Mouse (Mus musculus) inflammation-experienced regulatory T-cells, adult 6 months (primary cell): ENCODE measurements around the gene Tbc1d10b. TPM values are rescaled to one million over a fixed set of nuclear protein-coding genes. Genes with fewer than 3 reads are reported as not detected.
A peak's percentile ranks its signal among the peaks of the same experiment; 100 is the strongest.
"Not testable (repeated sequence)": the region's sequence is repeated elsewhere in the genome, so short reads cannot be mapped to it uniquely, and the experiment has no call there.

Source experiments
- ATAC-seq: one replicate; pipeline ENCODE4 v1.8.0; 2017
- polyA plus RNA-seq, 3 experiments: library from polyadenylated mRNA; unstranded; fragments of 100-300 nt; shearing (Covaris generic); gene quantifications; one replicate each; pipeline ENCODE4 v1.2.1; 2017

Tbc1d10b gene
- polyA plus RNA-seq, 3 experiments from 2014 or later: 13.2 to 16.6 (median 13.6) TPM

DNA sequence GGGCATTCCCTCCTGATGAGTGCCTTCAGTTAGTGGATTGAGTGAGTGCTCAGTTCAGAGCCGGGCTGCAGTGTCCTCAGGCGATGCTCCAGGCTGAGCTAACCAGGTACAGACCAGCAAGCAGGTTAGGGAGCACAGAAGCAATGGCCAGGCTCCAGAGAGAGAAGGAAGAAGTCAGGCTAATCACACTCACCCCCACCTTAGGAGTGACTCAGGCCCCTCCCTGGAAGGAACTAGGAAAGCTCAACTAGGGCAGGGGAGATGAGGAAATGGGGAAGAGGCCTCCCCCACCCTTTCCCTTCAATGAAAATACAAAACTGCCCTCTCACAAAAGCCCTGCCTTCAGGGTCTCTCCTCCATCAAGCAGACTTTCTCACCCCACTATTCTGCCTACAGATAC lies 1.7 kb downstream of the Tbc1d10b start:
- no peak for ATAC-seq

DNA sequence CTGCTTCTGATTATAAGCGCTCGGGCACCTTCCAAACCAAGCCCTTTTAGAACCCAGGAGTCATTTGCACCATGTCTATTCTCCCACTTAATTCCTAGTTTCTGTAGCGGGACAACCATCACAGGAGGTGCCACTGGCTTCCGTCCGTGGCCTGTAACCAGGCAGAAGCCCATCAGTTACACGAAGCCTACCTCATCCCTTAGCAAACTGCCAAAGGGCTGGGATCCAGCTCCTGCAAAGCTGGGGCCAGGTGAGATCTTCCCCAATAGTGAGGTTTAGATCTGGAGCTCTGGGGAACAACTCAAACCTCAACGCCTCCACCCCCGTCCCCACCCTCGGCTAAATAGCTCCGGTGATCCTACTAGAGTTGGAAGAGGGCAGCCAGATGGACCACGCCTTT lies 11.8 kb downstream of the Tbc1d10b start:
- no peak for ATAC-seq

DNA sequence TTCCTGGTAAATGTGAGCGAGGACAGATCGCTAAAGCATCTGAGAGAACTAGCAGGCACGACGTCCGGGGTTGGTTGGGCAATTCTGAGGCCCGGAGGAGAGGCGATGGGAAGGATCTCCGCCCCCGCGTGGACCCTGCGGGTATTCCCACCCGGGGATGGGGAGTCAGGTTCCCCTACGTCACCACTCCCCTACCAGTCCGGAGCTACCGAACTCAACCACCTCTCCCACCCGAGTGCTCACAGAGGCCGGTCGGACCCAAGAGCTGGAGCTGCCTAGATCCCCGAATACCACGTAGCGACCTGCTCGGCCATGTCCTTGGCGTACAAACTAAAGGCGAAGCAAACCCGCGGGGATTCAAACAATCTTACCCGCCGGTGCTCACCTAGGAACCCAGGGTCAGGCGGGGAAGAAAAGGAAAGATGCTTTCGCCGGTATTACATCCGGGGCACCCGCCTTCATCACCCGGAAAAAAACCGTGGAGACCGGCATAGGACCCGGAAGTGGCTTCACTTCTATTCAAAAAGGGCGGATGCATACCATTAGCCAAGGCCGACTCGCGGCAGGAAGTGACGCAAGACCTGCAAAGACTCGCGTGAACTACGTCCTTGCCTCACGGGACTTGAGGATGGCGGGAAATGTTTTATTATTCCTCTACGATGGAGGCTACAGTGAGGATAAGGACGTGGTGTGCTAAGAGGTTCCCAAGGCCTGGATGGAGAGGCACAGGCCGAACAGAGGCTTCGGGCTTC lies 12.5 kb downstream of the Tbc1d10b start, which contains the start of gene Cd2bp2:
Gene Cd2bp2 (minus strand): TSS at position 507 of the 752 bp plus-strand sequence.
- ATAC-seq: peak; percentile 100

DNA sequence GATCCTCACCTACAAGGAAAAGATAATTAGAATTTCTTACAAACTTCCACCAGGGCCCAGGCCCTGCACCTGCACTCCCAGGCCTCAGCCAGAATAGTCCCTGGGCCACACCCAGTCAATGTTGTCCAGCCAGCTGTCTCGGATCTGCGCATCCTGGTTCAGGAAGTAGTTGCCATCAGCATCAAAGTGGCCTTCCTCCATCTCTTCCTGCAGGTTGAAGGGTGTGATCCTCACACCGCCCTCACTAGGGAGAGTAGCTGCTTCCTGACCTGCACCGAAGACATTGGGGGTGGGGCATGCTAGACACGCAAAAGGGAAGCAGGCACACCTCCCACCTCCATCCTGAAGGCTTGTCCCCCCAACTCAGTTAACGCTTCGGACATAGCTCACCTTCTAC lies 13.6 kb downstream of the Tbc1d10b start:
- ATAC-seq: no peak

- ATAC-seq: no peak
Observed at GRCm38 (mm10) chr7:127194011-127194632, 14.1 kb downstream of the Tbc1d10b start.

DNA sequence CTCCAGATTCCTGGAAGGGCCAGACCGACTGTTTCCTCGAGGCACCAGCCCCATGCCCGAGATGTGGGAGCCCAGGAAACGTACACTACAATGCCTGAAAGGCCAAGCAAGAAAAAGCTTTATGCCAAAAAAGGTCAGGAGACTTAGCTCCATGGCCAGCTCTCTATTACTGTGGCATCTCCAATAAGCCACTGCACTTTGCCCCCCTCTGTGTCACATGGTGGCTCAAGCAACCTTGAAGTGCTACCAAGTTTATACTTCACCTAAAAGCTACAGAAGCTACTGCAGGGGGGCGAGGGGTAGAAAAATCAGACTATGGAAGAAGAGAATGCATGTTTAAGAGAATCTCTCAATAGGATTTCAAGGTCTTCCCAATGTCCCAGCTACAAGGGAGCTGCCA lies 15.3 kb downstream of the Tbc1d10b start:
- no peak for ATAC-seq

- ATAC-seq: no peak
Observed at GRCm38 (mm10) chr7:127190672-127191071, 17.6 kb downstream of the Tbc1d10b start.

DNA sequence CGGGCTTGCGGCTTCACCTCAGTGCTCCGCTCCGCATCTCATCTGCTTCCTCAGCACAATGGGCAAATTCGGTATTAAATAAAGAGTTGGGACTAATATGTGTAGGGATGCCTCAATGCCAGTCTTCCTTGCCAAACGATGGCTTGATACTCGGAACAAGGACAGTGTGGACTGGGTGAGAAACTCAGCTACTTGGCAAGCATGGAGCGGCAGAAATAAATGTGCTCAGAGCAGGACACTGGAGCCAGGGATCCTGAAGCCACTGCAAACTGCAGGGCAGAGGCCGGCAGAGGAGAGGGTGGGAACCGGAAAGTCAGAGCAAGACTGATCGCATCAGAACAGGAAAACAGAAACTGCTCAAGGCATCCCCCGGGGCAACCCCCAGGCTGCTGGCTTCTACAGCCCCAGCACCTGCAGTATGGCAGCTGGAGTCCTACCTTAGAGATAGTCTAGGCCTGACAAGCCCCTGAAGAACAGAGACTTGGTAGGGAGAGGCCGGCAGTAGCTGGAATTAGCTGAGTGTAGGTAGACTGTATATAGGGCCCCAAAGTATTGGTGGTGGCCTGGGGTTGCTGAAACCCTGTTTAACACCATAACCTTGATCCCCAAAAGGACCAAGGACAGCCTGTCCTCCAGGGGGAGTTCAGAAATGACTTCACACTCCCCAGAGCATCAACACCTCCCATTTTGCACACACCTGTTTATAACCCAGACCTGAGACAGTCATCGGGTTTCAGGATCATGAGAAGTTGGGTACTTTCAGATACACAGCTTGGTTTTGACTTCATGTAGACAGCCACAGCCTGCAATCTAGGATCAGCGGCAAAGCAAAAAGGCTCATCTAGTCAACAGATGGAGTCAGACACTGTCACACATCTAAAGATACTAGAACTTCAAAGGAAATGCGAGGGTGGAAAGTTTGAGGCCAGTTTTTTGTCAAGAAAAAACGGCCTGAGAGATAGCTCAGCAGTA lies 19.7 kb downstream of the Tbc1d10b start:
- peak; percentile 68 for ATAC-seq

DNA sequence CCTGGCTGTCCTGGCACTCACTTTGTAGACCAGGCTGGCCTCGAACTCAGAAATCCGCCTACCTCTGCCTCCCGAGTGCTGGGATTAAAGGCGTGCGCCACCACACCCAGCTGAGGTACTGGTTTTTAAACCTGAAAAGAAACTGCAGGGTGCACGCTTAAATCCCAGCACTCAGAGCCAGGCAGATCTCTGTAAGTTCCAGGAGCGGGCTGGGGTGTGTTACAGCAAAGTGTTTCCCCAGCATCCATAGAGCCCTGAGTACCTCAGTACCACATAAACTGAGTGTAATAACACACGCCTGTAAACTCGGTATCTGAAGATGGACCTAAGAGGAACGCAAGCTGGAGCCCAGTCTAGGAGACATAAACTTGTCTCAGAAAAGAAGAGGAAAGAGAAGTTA lies 20.9 kb downstream of the Tbc1d10b start:
- ATAC-seq: no peak

DNA sequence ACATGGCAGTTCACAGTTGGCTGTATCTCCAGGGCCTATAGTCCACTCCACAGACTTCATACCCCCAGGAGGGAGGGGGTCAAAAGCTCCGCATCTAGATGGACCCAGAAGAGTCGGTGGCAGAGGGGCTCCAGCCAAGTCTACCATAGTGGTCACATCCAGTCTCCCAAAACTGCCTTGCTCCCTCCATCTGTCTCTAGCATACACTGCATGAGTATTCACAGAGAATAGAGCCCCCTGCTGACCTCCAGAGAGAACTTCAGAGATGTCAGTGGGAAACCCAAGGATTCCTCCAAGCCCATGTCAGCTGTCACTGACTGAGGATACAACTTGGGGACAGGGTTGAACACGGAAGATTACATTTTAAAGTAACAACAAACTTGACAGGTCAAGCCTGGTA lies 22.7 kb downstream of the Tbc1d10b start:
- ATAC-seq: no peak

DNA sequence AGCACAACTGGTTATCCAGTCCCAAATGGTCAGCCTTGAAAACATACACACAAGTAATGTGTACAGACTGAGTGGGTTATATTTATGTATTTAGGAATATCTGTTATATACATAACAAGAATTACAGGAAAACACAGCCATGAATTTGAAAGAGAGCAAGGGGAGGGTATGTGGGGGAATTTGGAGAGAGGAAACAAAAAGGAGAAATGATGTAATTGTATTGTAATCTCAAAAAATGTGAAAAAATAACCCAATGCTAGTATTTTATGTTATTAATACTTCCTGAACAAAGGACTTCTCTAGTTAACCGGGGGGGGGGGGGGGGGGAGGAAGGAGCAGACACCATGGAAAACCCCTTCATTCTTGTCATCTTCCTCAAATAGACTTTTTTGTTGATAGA lies 23.5 kb downstream of the Tbc1d10b start:
- ATAC-seq: no peak

GRCm38 (mm10) chr7:127183828-127184227 lies 24.4 kb downstream of the Tbc1d10b start:
- ATAC-seq: no peak

DNA sequence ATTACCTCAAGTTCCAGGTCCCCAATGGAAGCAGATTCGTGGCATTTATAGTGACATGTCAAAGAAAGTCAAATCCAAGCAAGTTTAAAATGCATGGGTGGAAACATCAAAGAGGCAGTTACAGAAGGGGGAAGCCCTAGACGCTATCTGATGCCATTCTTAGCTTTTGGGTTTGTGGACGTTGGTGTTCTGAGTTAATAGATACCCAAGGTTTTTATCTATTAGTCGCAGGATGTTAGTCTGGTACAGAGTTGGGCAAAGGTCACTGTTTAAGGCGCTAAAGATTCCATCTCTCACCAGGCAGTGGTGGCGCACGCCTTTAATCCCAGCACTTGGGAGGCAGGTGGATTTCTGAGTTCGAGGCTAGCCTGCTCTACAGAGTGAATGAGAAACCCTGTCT lies 24.9 kb downstream of the Tbc1d10b start:
- no peak for ATAC-seq

GRCm38 (mm10) chr7:127181724-127182123 lies 26.5 kb downstream of the Tbc1d10b start:
- not testable (repeated sequence) for ATAC-seq

DNA sequence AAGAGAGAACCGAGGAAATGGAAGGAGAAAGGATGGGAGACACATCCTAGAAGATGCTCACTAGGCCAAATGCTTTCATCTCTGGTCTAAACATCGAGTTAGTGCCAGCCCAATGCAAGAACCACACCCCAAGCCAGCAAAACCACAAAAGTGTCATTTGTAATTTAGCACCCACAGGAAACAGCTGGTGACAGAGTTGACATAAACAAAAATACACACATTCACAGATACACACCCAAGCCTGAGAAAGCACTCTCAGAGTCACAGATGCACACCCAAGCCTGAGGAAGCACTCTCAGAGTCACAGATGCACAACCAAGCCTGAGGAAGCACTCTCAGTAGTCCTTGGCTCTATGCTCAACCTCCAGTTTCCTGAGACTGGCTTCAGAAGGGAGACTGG lies 27.5 kb downstream of the Tbc1d10b start:
- ATAC-seq: peak; percentile 57

DNA sequence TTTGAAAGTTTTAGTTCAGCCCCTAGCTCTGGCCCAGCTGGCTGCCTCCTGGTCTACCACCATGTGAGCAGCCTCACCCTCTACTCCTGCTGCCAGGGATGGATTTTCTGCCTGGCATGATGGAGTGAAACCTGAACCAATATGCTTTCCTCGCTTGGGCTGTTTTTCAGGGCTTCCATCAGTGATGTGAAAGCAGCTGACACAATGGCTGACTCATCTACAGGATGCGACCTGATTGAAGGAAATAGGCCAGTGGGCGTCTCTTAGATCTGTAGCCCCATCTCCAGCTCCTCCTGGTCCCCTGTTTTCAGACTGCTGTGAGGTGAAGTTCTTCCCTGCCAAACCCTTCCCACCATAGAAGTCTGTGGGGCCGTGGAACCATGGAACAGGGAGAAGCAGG lies 31.3 kb downstream of the Tbc1d10b start:
- peak; percentile 89 for ATAC-seq

- peak; percentile 53 for ATAC-seq
Observed at GRCm38 (mm10) chr7:127166501-127166900, 41.8 kb downstream of the Tbc1d10b start.

DNA sequence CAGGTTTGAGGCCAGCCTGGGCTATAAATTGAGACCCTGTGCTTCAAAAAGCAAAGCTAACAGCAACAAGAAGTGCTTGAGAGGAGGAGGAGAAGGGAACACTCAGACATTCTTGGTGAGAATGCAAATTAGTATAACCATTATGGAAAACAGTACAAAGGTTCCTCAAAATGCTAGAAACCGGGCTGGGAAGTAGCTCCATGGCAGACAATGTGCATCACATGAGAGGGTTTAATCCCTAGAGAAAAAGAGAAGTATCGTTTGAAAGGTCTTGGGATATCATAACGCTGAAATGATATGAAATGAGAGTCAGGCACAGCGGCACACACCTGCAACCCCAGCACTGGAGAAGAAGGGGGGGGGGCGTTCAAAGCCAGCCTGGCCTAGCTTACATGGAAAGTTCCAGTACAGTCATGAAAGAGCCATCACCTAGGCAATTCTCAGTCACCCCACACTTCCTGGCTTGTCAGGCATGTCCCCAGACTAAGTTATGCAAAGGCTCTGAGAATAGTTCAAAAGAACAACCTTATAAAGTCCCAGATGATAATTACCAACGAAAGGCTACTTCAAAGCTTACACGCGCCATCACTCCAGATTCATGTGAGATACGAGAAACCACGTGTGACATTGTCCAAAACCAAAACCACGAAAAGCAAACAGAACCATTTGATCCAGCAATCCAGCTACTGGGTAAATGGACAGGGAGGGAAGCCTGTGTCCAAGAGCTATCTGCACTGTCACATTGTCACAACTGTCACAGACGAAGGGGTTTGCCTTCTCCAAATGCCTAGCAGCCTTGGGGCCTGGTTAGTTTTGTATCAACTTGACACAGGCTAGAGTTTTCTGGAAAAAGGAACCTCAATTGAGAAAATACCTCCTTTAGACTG lies 42.4 kb downstream of the Tbc1d10b start:
- ATAC-seq: peak; percentile 87

GRCm38 (mm10) chr7:127164002-127164401 lies 44.3 kb downstream of the Tbc1d10b start:
- no peak for ATAC-seq

DNA sequence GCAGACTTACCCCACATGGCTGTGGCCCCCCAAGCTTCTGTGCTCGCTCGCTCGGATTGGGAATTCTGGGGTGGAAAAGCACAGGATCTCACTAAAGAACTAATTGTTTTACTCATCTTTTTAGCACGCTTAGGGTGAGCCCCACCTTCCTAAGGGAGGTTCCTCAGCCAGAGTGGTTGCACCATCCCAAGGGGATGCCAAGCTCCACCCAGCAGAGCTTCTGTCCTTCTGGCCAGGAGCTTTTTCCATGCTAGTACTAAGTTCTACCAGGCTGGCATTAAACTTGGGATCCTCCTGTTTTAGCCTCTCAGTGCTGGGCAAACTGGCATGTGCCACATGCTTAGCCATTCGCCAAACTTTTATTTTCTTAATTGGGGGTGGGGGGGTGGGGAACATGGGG lies 45.7 kb downstream of the Tbc1d10b start:
- no peak for ATAC-seq

DNA sequence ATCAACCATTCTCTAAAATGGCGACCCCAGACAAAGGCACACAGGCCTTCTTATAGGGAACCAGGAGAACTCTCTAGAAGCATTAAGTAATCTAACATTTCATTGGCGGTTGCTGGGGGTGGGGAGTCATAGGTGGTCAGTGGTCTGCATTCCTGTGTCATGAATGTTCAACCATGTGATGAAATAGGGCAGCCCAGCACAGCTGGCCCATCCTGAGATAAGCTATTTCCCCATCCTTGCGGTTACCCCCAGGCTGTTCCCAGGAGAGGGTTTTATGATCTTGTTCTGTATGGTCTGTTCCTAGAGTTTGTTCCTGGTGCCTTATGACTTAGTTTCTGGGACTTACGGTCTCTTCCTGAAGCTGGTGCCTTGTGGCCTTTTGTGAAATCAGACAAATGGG lies 50.7 kb downstream of the Tbc1d10b start:
- no peak for ATAC-seq

- no peak for ATAC-seq
Observed at GRCm38 (mm10) chr7:127153477-127153876, 54.8 kb downstream of the Tbc1d10b start.
